Mouse (Mus musculus) gastrocnemius, adult 18-20 months (tissue): ENCODE results near the gene Tprgl. TPM values are rescaled to one million over a fixed set of nuclear protein-coding genes. Genes with fewer than 3 reads are reported as not detected.

Experiments used
- DNase-seq: peaks from one replicate; pipeline ENCODE4 v3.0.0; 2021; ENCODE audit warnings: low spot score
- long read RNA-seq, 2 experiments: library from polyadenylated mRNA; stranded (forward); transcript quantifications; one replicate each; pipeline ENCODE4 v2.0.0; 2021
- total RNA-seq, 2 experiments: library from RNA; stranded (reverse); gene quantifications; 2 replicates each; pipeline ENCODE4 v1.2.3; 2021

The Tprgl gene
- 100 to 1,000 TPM in 1 of 2 experiments, 10 to 100 TPM in 1; 93.9 to 108 TPM for total RNA-seq
- long read RNA-seq, experiment 1, transcript Tprgl-201 (4 exons, 1,724 nt) = major isoform, 352 of 359 reads
- long read RNA-seq, experiment 1, partial matches to known transcripts = 1 of 359 reads
- long read RNA-seq, experiment 1, other reads (novel, unspliced or antisense) = 3 of 359 reads
- long read RNA-seq, experiment 2, transcript Tprgl-201 (4 exons, 1,724 nt) = major isoform, 271 of 283 reads
- long read RNA-seq, experiment 2, partial matches to known transcripts = 2 of 283 reads
- long read RNA-seq, experiment 2, other reads (novel, unspliced or antisense) = 9 of 283 reads

DNA sequence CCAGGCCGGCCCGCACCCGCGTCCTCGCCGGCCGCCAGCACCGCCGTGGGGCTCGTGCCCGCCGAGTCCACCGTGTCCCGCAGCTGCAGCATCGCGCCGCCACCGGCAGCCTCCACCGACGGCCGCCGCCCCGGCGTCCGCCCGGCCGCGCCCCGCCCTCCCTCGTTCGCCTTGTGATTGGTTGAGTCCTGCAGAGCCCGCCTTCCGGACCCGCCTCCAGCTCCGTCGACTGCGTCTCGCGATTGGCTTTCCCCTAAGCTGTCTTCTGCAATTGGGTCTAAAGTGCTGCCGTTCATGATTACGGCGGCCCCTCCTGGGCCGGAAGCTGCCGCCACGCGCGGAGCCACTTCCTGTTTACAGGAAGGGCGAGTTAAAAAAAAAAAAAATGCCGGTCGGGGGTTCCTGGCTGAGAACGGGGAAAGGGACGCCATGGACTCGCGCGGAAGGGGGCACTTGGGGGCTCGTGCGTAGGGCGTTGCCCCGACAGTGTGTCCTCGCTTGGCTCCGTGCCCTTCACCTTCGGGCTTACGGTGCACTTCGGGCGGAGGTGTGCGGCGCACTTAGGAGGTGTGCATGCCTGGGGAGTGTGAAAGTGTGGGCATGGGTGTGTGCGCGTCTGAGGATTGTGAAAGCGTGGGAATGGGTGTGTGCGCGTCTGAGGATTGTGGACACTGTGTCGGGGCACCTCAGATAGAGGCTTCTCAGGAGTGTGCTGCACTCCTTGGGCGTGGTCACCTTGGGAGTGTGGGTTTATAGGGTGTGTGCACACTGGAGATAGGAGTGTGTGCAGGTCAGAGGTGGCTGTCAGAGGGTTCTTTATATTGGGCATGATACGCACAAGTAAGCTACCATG lies at the start of gene Tprgl:
TSS of gene Tprgl (minus strand) at position 129 of the 853 bp plus-strand sequence.
- DNase-seq = peak; percentile 98

- no peak for DNase-seq
Measured at GRCm38 (mm10) chr4:154209825-154210224, 49.4 kb upstream of the Tprgl start.

DNA sequence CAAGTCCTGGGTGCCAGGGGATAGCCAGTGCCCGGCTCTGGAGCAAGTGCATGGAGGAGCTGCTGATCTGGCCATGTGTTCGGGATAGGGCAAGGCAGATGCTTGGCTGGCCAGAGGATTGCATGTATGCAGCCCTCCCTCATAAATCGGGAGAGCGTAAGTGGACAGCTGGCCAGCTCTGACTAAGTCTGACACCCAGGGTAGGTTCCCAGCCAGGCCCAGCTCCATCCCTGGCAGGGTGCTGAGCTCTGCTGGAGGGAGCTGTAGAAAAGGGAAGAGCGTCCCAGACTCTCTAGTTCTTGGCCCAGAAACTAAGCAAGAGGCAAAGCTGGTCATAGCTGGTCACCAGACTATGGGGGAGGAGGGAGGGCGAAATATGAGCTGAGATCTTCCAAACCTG lies 48.6 kb upstream of the Tprgl start:
- peak; percentile 16 for DNase-seq

GRCm38 (mm10) chr4:154207261-154207660 lies 46.8 kb upstream of the Tprgl start:
- peak; percentile 53 for DNase-seq

DNA sequence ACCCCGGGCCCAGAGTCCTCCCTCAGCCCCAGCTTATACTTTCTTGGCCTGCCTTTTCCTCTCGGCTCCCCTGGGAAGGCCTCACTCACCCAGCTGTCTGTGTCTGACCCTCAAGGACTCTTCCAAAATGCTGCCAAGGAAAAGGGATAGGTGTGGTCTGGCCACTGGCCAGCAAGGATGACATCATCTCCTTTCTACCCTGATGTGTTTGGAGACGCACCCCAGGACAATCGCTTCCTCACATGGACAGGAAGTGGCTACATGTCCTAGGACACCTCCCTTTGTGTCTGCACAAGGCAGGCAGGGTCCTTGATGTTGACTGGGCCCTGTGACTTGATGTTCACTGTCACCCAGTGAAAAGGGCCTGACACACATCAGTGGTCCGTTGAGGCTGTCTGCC lies 44.9 kb upstream of the Tprgl start:
- no peak for DNase-seq

- DNase-seq = no peak
Measured at GRCm38 (mm10) chr4:154204532-154204931, 44.1 kb upstream of the Tprgl start.

DNA sequence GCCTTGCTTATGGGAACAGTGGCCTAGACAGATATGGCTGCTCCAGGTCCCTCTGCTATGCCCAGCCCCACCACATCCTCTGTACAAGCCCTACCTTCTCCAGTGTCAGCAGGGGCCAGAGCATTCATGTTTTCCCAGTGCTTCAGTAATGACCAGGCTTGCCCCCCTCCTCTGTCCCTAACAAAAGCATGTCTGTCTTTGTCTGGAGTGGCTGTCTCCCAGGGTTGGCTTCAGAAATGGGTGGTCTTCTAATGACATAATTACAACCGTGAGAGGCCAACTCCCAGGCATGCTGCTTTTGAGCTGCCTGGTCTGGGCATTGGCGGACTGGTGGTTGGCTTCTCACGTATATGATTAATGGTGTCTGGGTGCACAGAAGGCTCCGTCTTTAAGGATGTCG lies 41.0 kb upstream of the Tprgl start:
- no peak for DNase-seq

DNA sequence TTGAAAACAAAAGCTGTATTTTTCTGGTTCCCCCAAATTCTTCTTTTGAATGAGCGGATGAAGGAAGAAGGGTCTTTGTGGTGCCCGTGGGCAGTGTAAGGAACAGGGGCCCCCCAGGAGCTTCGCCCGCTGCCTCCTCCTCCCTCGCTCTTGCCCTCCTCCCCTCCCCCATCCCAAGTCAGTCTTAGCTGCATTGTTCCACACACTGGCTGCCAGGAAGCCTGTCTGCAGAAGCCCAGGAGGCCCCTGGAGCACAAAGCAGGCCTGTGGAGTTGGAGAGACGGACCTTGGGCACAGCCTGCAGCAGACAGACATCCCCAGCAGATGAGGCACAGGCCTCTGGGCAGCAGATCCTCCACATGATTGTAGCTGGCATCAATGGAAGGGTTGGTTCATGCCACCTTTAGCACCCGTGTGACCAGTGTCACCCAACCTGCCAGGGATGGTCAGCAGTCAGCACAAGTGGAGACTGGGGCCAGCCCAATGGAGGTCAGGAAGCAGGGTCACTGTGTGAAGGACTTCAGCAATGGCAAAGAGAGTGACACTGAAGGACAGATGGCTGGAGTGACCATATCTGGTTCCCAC lies 38.0 kb upstream of the Tprgl start:
- DNase-seq = no peak

- no peak for DNase-seq
Measured at GRCm38 (mm10) chr4:154197961-154198360, 37.5 kb upstream of the Tprgl start.

DNA sequence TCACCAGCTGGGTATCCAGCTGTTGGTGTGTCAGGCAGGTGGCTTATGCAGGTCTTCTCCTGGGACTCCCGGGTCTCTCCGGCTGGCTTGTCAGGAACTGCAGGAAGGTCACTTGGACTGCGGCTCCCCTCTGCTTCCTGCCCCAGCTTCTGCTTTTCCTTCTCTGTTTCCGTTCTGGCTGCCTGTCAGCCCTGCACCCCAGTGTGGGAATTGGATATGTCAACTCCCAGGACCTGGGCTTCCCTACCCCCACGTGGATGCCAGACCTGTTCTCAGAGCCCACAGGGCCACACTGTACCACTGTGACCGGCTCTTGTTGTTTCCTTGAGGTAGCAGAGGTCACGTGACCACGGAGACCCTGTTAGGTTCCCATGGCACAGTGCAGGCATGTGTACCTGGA lies 28.5 kb upstream of the Tprgl start:
- DNase-seq = peak; percentile 18

- DNase-seq = no peak
Measured at GRCm38 (mm10) chr4:154186002-154186537, 25.6 kb upstream of the Tprgl start.

DNA sequence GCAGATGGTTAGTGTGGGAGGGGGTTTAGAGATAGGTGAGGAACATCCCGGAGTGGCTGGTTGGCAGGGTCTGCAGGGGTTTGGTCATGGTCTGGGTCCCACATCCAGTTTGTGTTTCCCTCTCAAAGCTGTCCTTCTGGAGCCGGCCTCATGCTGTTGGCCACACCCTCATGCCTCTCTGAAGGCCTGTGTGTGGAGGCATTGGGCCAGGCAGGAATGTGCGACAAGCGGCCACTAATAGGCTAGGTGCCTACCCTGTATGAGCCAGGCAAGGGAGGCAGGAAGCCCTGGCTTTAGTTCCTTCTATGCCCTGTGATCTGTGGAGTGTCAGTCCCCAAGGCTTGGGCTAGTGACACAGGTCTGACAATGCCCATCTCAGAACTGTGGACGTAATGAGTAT lies 24.5 kb upstream of the Tprgl start:
- no peak for DNase-seq

DNA sequence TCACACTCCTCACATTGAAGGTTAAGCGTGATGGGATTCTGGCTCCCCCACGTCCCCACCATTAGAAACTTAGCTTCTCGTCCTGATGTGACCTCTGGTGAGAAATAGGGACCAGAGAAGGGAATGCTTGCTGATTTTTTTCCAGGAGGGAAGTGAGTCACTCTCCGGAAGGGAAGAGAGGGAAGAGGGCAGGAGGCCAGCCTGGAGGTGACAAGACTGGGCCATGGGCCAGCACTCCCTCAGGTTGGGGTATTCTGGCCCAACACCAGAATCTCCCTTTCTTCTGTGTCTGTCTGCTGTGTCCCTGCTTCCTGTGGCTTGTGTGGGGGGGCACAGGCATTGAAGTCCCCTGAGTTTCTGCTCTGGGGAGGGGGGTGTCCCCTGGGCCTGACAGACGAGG lies 23.1 kb upstream of the Tprgl start:
- DNase-seq = no peak

DNA sequence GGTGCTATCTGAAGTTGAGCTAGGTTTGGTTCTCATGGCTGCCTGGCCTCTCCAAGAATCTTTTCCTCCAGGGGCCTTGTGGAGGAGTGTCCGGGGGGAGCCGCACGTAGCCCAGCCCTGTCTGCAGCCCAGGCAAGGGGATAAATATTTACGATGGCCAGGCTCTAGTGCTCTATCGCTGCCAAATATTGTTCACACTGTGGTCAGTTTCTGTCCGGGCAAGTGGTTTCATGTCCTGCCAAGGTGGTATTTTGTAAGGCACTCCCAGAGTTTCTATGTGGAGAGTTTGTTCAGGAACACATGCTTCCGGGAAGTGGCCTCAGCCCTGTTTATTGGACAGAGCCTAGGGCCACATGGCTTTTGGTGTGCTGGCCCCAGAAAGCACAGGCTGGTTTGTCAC lies 20.5 kb upstream of the Tprgl start:
- no peak for DNase-seq

- peak; percentile 56 for DNase-seq
Measured at GRCm38 (mm10) chr4:154177257-154177656, 16.8 kb upstream of the Tprgl start.

- DNase-seq = no peak
Measured at GRCm38 (mm10) chr4:154171931-154172604, 11.6 kb upstream of the Tprgl start.

DNA sequence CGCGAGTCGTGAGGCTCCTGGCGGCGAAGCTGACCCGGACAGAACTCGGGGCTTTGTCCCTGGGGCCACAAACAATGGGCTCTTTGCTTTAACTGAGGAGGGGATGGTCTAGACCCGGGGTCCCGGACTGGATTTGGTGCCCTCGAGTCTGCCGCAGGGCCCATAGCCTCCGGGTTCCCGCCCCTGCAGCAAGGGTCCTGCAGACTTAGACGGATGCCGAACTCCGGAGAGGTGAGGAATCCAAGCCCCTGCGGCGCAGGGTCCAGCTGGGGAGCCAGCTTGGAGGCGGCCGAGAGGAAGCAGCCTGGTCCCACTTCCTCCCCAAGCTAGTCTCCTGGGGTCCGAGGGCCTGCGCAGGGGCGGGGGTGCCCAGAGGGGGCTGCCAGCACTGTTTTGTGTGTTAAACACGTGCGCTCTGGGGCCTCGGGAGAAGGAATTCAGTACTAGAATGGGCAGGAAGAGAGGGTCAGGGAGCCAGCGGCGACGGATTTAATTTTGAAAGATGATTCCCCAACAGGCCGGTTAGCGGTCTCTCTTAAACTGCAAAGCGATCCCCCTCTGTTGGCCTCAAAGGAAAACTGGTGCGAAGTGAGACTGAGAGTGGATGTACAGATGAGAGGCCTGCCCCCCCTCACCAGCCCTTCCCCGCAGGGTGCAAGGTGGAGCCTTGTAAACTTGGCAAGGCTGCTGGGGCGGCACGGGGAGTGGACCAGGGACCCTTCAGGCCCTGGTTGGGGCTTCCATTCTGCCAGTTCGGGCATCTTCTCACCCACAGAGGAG lies 10.9 kb upstream of the Tprgl start:
- no peak for DNase-seq

- DNase-seq = no peak
Measured at GRCm38 (mm10) chr4:154170506-154171150, 10.2 kb upstream of the Tprgl start, which contains the start of gene Megf6. TSS of gene Megf6 (plus strand) at chr4:154170730.

- no peak for DNase-seq
Measured at GRCm38 (mm10) chr4:154170021-154170420, 9.6 kb upstream of the Tprgl start.

DNA sequence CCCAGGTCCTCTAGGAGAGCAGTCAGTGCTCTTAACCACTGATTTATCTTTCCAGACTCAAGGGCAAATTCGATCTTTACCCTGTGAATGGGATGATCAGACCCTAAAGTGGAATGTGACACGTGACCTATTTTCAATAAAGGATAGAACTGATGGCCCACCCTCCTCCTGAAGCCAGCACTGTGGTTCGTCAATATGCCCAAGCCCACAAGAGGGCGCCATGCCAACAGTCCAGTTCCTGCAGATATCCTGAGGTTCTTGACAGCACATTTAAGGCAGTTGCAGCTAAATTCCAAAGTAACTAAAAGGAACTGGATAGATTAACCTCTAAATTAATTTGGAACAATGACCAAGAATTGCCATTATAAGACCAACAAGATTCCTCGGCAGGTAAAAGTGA lies 6.6 kb upstream of the Tprgl start:
- peak; percentile 47 for DNase-seq
